Mouse (Mus musculus): Measurements from ENCODE around the gene Tacc2.
A peak's percentile ranks its signal among the peaks of the same experiment; 100 is the strongest.
"Not testable (repeated sequence)": the region's sequence is repeated elsewhere in the genome, so short reads cannot be mapped to it uniquely, and the experiment has no call there.

Tacc2 gene

GRCm38 (mm10) chr7:130657751-130658150, 80.5 kb downstream of the Tacc2 start:
- no peak for DNase-seq

- DNase-seq = no peak
Observed at GRCm38 (mm10) chr7:130659129-130659528, 81.9 kb downstream of the Tacc2 start.

GRCm38 (mm10) chr7:130662250-130662649, 85.0 kb downstream of the Tacc2 start:
- no peak for DNase-seq

GRCm38 (mm10) chr7:130662869-130663268, 85.6 kb downstream of the Tacc2 start:
- no peak for DNase-seq

GRCm38 (mm10) chr7:130664037-130664436, 86.8 kb downstream of the Tacc2 start:
- no peak for DNase-seq

- DNase-seq = no peak
Observed at GRCm38 (mm10) chr7:130664629-130665028, 87.4 kb downstream of the Tacc2 start.

- DNase-seq = no peak
Observed at GRCm38 (mm10) chr7:130665358-130665757, 88.1 kb downstream of the Tacc2 start.

- not testable (repeated sequence) for DNase-seq
Observed at GRCm38 (mm10) chr7:130668013-130668412, 90.8 kb downstream of the Tacc2 start.

- DNase-seq = no peak
Observed at GRCm38 (mm10) chr7:130668729-130669281, 91.6 kb downstream of the Tacc2 start.

GRCm38 (mm10) chr7:130669370-130669881, 92.2 kb downstream of the Tacc2 start:
- peak; percentile 46 for DNase-seq

- no peak for DNase-seq
Observed at GRCm38 (mm10) chr7:130670358-130670757, 93.1 kb downstream of the Tacc2 start.

GRCm38 (mm10) chr7:130671301-130671700, 94.1 kb downstream of the Tacc2 start:
- no peak for DNase-seq

GRCm38 (mm10) chr7:130673169-130674033, 96.2 kb downstream of the Tacc2 start:
- DNase-seq = peak; percentile 55

GRCm38 (mm10) chr7:130674526-130674925, 97.3 kb downstream of the Tacc2 start:
- no peak for DNase-seq

- DNase-seq = no peak
Observed at GRCm38 (mm10) chr7:130676885-130677540, 99.8 kb downstream of the Tacc2 start.

- no peak for DNase-seq
Observed at GRCm38 (mm10) chr7:130677541-130678274, 100.5 kb downstream of the Tacc2 start.

GRCm38 (mm10) chr7:130678414-130678813, 101.2 kb downstream of the Tacc2 start:
- DNase-seq = no peak

GRCm38 (mm10) chr7:130681798-130682197, 104.6 kb downstream of the Tacc2 start:
- DNase-seq = peak; percentile 75

GRCm38 (mm10) chr7:130688601-130689000, 111.4 kb downstream of the Tacc2 start:
- DNase-seq = no peak

- DNase-seq = no peak
Observed at GRCm38 (mm10) chr7:130690869-130691268, 113.6 kb downstream of the Tacc2 start.

GRCm38 (mm10) chr7:130691931-130692330, 114.7 kb downstream of the Tacc2 start:
- no peak for DNase-seq

- DNase-seq = peak; percentile 83
Observed at GRCm38 (mm10) chr7:130692392-130692942, 115.2 kb downstream of the Tacc2 start.
